Mouse (Mus musculus) embryonic facial prominence, embryonic 11.5 days (tissue): ENCODE data around the gene C7. TPM values are rescaled to one million over a fixed set of nuclear protein-coding genes. Genes with fewer than 3 reads are reported as not detected.

Source experiments
- ATAC-seq: fragments of 200-750 bp; cut with Nextera tagmentation; replicated peaks from 2 replicates; pipeline ENCODE4 v1.8.0; 2017; ENCODE audit warnings: low read depth; ENCODE audit not compliant: insufficient number of reproducible peaks, low FRiP score, low TSS enrichment
- DNase-seq: peaks from one replicate; pipeline ENCODE4 v3.0.0-alpha.2; 2015; ENCODE audit warnings: low spot score
- H3K27ac ChIP-seq: fragments of 300-500 bp; sonication (generic); replicated peaks from 2 replicates; pipeline ENCODE4 v1.5.1; 2014; ENCODE audit warnings: mild to moderate bottlenecking, low read depth, low read length, control low read depth
- H3K27me3 ChIP-seq: fragments of 300-500 bp; sonication (generic); 2 replicates; pipeline ENCODE4 v1.6.1; 2014; ENCODE audit warnings: mild to moderate bottlenecking, low read length, moderate library complexity, mixed read lengths; ENCODE audit not compliant: control insufficient read depth, insufficient read depth
- H3K36me3 ChIP-seq: fragments of 300-500 bp; sonication (generic); replicated peaks from 2 replicates; pipeline ENCODE4 v1.6.1; 2014; ENCODE audit warnings: low read depth, mild to moderate bottlenecking, low read length, moderate library complexity, mixed read lengths; ENCODE audit not compliant: control insufficient read depth, insufficient read depth
- H3K4me1 ChIP-seq: fragments of 300-500 bp; sonication (generic); 2 replicates; pipeline ENCODE4 v1.6.1; 2014; ENCODE audit warnings: low read length, mixed read lengths; ENCODE audit not compliant: control insufficient read depth, insufficient read depth
- H3K4me2 ChIP-seq: fragments of 300-500 bp; sonication (generic); 2 replicates; pipeline ENCODE4 v1.6.1; 2014; ENCODE audit warnings: low read depth, mild to moderate bottlenecking, control low read depth, low read length, moderate library complexity
- H3K4me3 ChIP-seq: fragments of 300-500 bp; sonication (generic); 2 replicates; pipeline ENCODE4 v1.5.1; 2014; ENCODE audit warnings: low read depth, low read length, control low read depth
- H3K9ac ChIP-seq: fragments of 300-500 bp; sonication (generic); replicated peaks from 2 replicates; pipeline ENCODE4 v1.6.1; 2014; ENCODE audit warnings: mild to moderate bottlenecking, control low read depth, low read length
- H3K9me3 ChIP-seq: fragments of 300-500 bp; sonication (generic); replicated peaks from 2 replicates; pipeline ENCODE4 v1.6.1; 2016; ENCODE audit warnings: mild to moderate bottlenecking, low read length, inconsistent platforms, mixed read lengths; ENCODE audit not compliant: control insufficient read depth
- WGBS: fragments of 180-500 bp; shearing (Covaris S2); extraction: QIAGEN DNeasy Blood & Tissue Kit; methylation state at CpG from one replicate; pipeline ENCODE4 v1.1.7; 2014; 5-methylcytosine and 5-hydroxymethylcytosine counted together
- polyA plus RNA-seq: library from polyadenylated mRNA; unstranded; fragments of >200 nt; fragmentation: Nextera tagmentation; extraction: Ambion mirVana; gene quantifications from 2 replicates; pipeline ENCODE4 v1.2.1, GENCODE M21; 2014

The C7 gene
- 0.15 and 0.18 TPM in 2 replicates for polyA plus RNA-seq

DNA sequence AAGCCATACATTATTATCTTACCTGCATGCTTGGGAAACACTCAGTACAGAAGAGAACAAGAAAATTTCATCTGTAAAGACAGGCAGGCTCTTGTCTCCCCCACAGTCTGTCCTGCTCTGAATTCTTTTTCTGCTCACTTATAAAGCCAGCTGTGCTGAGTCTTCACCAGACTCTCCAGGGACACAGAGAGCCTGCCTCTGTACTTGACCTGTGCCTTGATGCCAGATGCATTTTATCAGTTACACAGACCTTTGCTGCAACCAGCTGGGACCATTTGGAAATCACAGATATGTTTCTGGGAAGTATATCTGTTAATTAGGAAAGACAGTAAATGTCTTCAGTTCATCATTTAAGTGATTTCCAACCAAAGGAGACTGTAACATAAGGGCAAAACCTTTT is at the start of gene C7:
TSS of gene C7 (minus strand) at position 106 of the 400 bp plus-strand sequence.
- ATAC-seq (no peak), DNase-seq (peak; percentile 19)
- Histone ChIP-seq H3K9me3 (no peaks in the 10 kb centered on the region), H3K4me2 (no peak within 1 kb of the TSS), H3K27me3 (no peaks in the 10 kb centered on the region), H3K4me1 (no peaks in the 10 kb centered on the region), H3K36me3 (no peaks in the 10 kb centered on the region), H3K9ac (no peak within 1 kb of the TSS), H3K4me3 (no peak within 1 kb of the TSS), H3K27ac (no peak within 1 kb of the TSS)

DNA sequence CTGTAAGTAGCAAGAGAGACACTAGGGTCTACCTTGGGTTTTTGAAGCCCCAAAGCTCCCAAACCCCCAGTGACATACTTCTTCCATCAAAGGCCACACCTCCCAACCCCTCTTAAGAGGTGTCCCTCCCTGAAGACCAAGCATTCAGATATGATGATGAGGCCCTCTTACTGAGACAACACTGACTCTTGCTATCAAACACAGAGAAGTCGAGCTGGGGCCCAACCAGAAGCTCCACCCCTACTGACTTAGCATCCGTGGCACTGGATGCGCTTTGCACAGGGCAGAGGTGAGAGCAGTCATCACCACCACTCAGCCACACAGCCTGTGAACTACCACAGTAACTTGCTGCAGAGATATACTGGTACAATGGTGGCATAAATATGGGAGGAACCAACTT is 49.1 kb upstream of the C7 start:
- Histone ChIP-seq H3K9ac (no peak overlapping the region), H3K27ac (no peak overlapping the region), H3K4me1 (no peaks in the 10 kb centered on the region), H3K4me2 (no peak overlapping the region), H3K27me3 (no peaks in the 10 kb centered on the region), H3K4me3 (no peak overlapping the region), H3K36me3 (no peaks in the 10 kb centered on the region; the same call in 1 of the 2 replicates), H3K9me3 (no peaks in the 10 kb centered on the region)
- 80% methylated on average over 3 of the region's 3 CpGs for WGBS
- DNase-seq = no peak
- no peak for ATAC-seq

DNA sequence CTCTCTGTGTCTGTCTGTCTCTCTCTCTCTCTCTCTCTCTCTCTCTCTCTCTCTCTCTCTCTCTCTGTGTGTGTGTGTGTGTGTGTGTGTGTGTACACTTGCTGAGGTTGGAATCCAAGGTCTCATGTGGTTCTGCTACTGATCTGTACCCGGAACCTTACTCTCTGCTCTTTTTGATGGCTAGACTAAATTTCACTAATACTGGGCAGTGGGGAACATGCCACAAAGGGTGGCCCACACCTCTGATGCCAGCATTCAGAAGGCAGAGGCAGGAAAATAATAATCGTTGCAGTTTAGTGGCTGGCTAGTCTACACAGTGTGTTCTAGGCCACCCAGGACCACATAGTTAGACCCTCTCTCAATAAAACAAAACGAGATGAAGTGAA is 45.1 kb upstream of the C7 start:
- WGBS = 82% methylated on average over 3 of the region's 3 CpGs
- no peaks in the 10 kb centered on the region for H3K9me3 ChIP-seq
- no peak overlapping the region for H3K4me2 ChIP-seq
- no peak overlapping the region for H3K27ac ChIP-seq
- no peaks in the 10 kb centered on the region for H3K27me3 ChIP-seq
- no peaks in the 10 kb centered on the region for H3K4me1 ChIP-seq
- no peaks in the 10 kb centered on the region for H3K36me3 ChIP-seq
- ATAC-seq (no peak), DNase-seq (no peak)
- no peak overlapping the region for H3K4me3 ChIP-seq
- no peak overlapping the region for H3K9ac ChIP-seq

DNA sequence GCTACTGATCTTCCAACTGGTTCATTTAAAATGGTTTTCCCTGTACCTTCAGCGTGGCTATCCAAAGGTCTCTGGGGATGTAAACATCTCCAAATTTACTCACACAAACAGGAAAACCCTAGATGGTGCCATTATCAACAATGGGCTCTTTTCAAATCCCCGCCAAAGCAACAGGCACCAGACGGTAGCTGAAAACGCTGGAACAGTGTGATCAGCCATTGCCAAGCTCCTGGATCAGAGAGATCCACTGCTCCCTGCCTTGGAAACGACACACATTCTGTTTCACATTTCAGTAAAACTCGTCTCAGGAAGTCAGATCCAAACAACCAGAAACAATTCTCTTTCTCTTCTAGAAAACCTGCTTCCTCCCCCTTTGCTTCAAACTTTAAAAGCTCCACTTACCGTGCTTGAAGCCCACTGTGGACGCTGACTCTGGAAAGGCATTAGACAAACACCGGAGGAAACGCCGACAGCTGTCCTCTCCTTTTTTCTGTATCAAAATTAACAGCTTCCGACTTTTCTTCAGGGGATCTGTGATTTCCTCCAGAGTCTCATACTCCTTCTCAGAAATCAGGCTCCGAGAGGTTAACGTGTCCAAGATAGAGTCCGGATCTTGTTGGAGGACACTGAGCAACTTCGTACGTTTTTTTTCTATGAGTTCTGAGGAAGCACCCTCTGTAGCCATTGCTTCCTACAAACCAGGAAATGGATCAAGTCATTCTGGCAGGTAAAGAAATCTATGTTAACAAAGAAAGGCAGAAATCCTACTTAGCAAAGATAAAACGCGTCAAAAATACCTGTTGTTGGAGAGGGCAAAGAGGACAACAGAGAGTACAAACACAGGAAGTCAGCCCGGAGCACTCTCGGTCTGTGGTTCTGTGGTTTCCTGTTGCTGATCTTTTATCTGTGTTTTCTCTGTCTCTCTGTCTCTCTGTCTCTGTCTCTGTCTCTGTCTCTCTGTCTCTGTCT is 44.4 kb upstream of the C7 start, which contains the start of gene Card6:
TSS of gene Card6 (minus strand) at position 854 of the 969 bp plus-strand sequence.
- no peak within 1 kb of the TSS for H3K27ac ChIP-seq

GRCm38 (mm10) chr15:5106293-5106692 is 42.8 kb upstream of the C7 start:
- Histone ChIP-seq H3K9me3 (no peaks in the 10 kb centered on the region), H3K27me3 (no peaks in the 10 kb centered on the region), H3K36me3 (no peaks in the 10 kb centered on the region), H3K27ac (no peak overlapping the region), H3K4me3 (no peak overlapping the region), H3K4me2 (no peak overlapping the region), H3K4me1 (no peaks in the 10 kb centered on the region), H3K9ac (no peak overlapping the region)
- ATAC-seq (no peak), DNase-seq (peak; percentile 57)
- 53% methylated on average over 2 of the region's 2 CpGs for WGBS

More for the DNA sequence above, 44.4 kb upstream of the C7 start, which contains the start of gene Card6:
- Histone ChIP-seq H3K9me3 (no peaks in the 10 kb centered on the region), H3K4me2 (no peak within 1 kb of the TSS), H3K4me3 (no peak within 1 kb of the TSS), H3K27me3 (no peaks in the 10 kb centered on the region), H3K36me3 (no peaks in the 10 kb centered on the region), H3K4me1 (no peaks in the 10 kb centered on the region), H3K9ac (no peak within 1 kb of the TSS)
- WGBS = 61% methylated on average over 21 of the region's 21 CpGs
- no peak for DNase-seq
- ATAC-seq = no peak

DNA sequence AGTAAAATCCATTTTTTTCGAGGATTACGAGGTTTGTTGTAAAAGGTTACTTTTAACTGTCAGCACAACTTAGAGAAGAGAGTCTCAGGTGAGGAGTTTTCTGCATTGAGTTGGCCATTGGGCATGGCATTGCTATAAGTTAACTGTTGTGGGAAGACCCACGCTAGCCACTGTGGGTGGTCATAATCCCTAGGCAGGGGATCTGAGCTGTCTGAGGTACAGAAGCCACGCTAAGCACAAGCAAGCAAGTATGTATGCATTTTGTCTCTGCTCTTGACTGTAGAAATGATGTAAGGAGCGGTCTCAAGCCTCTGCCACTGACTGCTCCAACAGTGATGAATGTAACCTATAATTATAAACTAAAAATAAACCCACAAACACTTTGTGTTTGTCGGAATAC is 42.4 kb upstream of the C7 start:
- H3K27ac ChIP-seq = no peak overlapping the region
- no peaks in the 10 kb centered on the region for H3K27me3 ChIP-seq
- no peaks in the 10 kb centered on the region for H3K4me1 ChIP-seq
- DNase-seq (no peak), ATAC-seq (no peak)
- 77% methylated on average over 6 of the region's 6 CpGs for WGBS
- H3K36me3 ChIP-seq = no peaks in the 10 kb centered on the region
- H3K9ac ChIP-seq = no peak overlapping the region
- no peaks in the 10 kb centered on the region for H3K9me3 ChIP-seq
- H3K4me3 ChIP-seq = no peak overlapping the region
- H3K4me2 ChIP-seq = no peak overlapping the region

DNA sequence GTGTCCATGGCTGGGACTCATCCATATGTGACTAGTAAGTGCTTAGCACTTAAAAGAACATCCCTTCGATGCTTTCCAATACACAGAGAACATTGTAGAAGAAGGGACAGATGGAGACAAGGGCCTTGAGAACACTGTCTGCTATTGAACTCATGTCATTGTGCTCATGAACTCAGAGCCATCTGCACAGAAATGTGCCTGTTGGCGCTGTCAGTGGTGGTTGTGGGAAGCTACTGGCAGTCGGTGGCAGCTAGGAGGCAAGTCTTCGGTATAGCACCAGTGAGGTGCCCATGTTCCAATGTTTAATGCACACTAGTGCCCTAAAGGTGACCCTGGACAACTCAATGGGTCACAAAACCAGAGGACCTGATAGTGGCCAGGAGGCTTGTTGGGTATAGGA is 38.8 kb upstream of the C7 start:
- H3K9ac ChIP-seq = no peak overlapping the region
- H3K9me3 ChIP-seq = no peaks in the 10 kb centered on the region
- H3K4me3 ChIP-seq = no peak overlapping the region
- ATAC-seq = no peak
- 95% methylated on average over 4 of the region's 4 CpGs for WGBS
- H3K27me3 ChIP-seq = no peaks in the 10 kb centered on the region
- DNase-seq = no peak
- no peaks in the 10 kb centered on the region for H3K4me1 ChIP-seq
- H3K36me3 ChIP-seq = no peaks in the 10 kb centered on the region
- H3K27ac ChIP-seq = no peak overlapping the region
- H3K4me2 ChIP-seq = no peak overlapping the region

DNA sequence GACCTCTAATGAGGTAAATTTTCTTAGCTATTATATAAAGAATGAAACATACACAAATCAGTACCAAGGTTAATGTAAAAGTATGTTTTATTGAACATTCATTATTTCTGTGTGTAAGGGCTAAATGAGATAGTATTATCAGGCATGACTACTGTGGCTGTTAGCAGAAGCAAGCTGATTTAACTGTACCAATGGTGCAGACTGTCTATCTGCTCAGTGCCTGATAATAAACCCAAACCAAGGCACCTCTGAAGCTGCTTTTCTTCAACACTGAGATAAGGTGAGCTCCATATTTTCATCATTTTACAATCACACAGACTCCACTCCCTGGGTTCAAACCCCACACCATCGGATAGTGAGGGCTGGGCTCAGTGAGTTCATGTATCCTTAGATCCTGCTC is 33.8 kb upstream of the C7 start:
- Histone ChIP-seq H3K9ac (no peak overlapping the region), H3K9me3 (no peaks in the 10 kb centered on the region), H3K27me3 (no peaks in the 10 kb centered on the region), H3K4me3 (no peak overlapping the region), H3K36me3 (no peaks in the 10 kb centered on the region), H3K27ac (no peak overlapping the region), H3K4me2 (no peak overlapping the region), H3K4me1 (no peaks in the 10 kb centered on the region)
- 100% methylated on average over 1 of the region's 1 CpGs for WGBS
- no peak for DNase-seq
- no peak for ATAC-seq
